Mouse (Mus musculus) stomach, embryonic 16.5 days (tissue): ENCODE measurements around the gene Arhgef3. TPM values are rescaled to one million over a fixed set of nuclear protein-coding genes. Genes with fewer than 3 reads are reported as not detected.

ENCODE experiments used
- ATAC-seq: fragments of 200-750 bp; cut with Nextera tagmentation; 2 replicates; pipeline ENCODE4 v1.8.0; 2017; ENCODE audit warnings: moderate number of reproducible peaks, moderate TSS enrichment; ENCODE audit not compliant: insufficient read depth, low FRiP score
- H3K27ac ChIP-seq: fragments of 300-500 bp; sonication (generic); 2 replicates; pipeline ENCODE4 v1.5.1; 2014; ENCODE audit warnings: low read length
- H3K27me3 ChIP-seq: fragments of 300-500 bp; sonication (generic); 2 replicates; pipeline ENCODE4 v1.6.1; 2014; ENCODE audit warnings: low read length, control low read depth, mixed read lengths; ENCODE audit not compliant: control insufficient read depth, insufficient read depth
- H3K36me3 ChIP-seq: fragments of 300-500 bp; sonication (generic); 2 replicates; pipeline ENCODE4 v1.6.1; 2014; ENCODE audit warnings: low read length; ENCODE audit not compliant: control insufficient read depth, insufficient read depth
- H3K4me1 ChIP-seq: fragments of 300-500 bp; sonication (generic); 2 replicates; pipeline ENCODE4 v1.6.1; 2014; ENCODE audit warnings: low read length, control low read depth, mixed read lengths; ENCODE audit not compliant: control insufficient read depth, insufficient read depth
- H3K4me2 ChIP-seq: fragments of 300-500 bp; sonication (generic); 2 replicates; pipeline ENCODE4 v1.6.1; 2014; ENCODE audit warnings: low read depth, low read length, mixed read lengths
- H3K4me3 ChIP-seq: fragments of 300-500 bp; sonication (generic); replicated peaks from 2 replicates; pipeline ENCODE4 v1.5.1; 2014; ENCODE audit warnings: mild to moderate bottlenecking, low read length
- H3K9ac ChIP-seq: fragments of 300-500 bp; sonication (generic); 2 replicates; pipeline ENCODE4 v1.6.1; 2014; ENCODE audit warnings: low read length
- H3K9me3 ChIP-seq: fragments of 300-500 bp; sonication (generic); replicated peaks from 2 replicates; pipeline ENCODE4 v1.6.1; 2016; ENCODE audit warnings: low read length, control low read depth; ENCODE audit not compliant: control insufficient read depth
- WGBS: fragments of 180-500 bp; shearing (Covaris S2); extraction: QIAGEN DNeasy Blood & Tissue Kit; methylation state at CpG from one replicate; pipeline ENCODE4 v1.1.7; 2014; 5-methylcytosine and 5-hydroxymethylcytosine counted together
- polyA plus RNA-seq: library from polyadenylated mRNA; unstranded; fragments of >200 nt; fragmentation: Nextera tagmentation; extraction: Ambion mirVana; gene quantifications from 2 replicates; pipeline ENCODE4 v1.2.1, GENCODE M21; 2015

Arhgef3 gene
- polyA plus RNA-seq, 1 experiment from 2014 or later, result 20.9 TPM

DNA sequence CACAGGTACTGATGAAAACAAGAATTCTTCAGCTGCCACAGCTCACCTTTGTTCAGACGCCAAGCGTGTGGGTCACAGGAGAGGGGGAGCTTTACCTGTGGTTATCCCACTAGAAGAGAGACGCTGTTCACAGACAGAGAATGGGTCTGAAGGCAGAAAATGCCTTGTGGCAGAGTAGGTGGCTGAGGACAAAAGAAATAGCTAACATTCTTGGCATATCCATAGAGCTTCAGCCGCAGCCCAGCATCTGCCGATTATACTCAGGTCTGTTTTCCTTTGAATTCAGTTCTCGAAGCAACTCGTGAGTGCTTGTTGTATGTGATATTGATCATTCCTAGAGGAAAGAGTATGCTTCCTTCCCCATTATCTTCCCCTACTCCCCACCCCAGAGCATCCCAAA is 204.7 kb downstream of the Arhgef3 start:
- Histone ChIP-seq H3K36me3 (no peaks in the 10 kb centered on the region), H3K4me1 (no peaks in the 10 kb centered on the region), H3K27ac (no peak overlapping the region), H3K27me3 (no peaks in the 10 kb centered on the region), H3K4me3 (no peak overlapping the region), H3K9me3 (no peaks in the 10 kb centered on the region), H3K9ac (no peak overlapping the region), H3K4me2 (no peak overlapping the region)
- WGBS, result 59% methylated on average over 7 of the region's 7 CpGs
- ATAC-seq, result no peak

DNA sequence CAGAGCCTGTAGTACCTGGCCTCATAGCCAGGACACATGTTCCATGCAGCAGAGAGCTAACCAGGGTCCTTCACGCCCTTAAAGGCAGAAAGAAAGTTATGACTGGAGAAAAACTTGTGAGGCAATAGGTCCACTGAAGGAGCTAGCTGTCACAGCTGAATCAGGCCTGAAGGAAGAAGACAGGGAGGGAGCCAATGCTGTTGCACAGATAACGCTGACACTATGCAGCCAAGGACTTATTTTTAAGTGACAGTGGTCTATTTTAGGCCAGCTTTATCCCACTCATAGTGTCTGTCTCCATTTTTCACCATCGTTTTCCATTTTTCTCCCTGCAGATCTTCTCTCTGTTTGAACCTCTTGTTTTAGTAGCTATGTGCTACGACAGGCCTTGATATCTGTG is 207.3 kb downstream of the Arhgef3 start:
- Histone ChIP-seq H3K4me2 (no peak overlapping the region), H3K4me1 (no peaks in the 10 kb centered on the region), H3K36me3 (no peaks in the 10 kb centered on the region), H3K27ac (no peak overlapping the region), H3K4me3 (no peak overlapping the region), H3K27me3 (no peaks in the 10 kb centered on the region), H3K9me3 (no peaks in the 10 kb centered on the region), H3K9ac (no peak overlapping the region)
- WGBS, result 81% methylated on average over 4 of the region's 4 CpGs
- no peak for ATAC-seq

DNA sequence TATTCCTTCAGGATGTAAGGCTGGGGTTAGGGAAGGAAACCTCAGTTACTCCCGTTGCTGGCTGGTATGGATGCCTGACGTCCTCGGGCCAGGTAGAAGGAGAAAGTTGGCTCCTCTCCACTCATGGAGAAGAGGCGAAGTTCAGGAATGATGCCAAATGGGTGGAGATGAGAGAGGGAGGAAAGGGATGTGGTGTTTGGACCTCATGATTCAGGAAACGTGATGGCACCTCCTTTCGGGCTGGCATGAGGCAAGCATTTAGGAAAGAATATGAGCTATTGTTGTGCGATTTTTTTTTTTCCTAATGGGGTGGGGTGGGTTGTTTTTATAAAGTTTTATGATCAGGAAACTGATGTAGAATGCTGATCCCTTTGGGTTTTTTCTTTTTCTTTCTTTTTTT is 210.0 kb downstream of the Arhgef3 start:
- no peak for ATAC-seq
- 65% methylated on average over 7 of the region's 7 CpGs for WGBS
- no peak overlapping the region for H3K9ac ChIP-seq
- H3K36me3 ChIP-seq, result no peaks in the 10 kb centered on the region
- no peaks in the 10 kb centered on the region for H3K27me3 ChIP-seq
- H3K27ac ChIP-seq, result no peak overlapping the region
- no peaks in the 10 kb centered on the region for H3K4me1 ChIP-seq
- H3K9me3 ChIP-seq, result no peaks in the 10 kb centered on the region
- no peak overlapping the region for H3K4me3 ChIP-seq
- no peak overlapping the region for H3K4me2 ChIP-seq

DNA sequence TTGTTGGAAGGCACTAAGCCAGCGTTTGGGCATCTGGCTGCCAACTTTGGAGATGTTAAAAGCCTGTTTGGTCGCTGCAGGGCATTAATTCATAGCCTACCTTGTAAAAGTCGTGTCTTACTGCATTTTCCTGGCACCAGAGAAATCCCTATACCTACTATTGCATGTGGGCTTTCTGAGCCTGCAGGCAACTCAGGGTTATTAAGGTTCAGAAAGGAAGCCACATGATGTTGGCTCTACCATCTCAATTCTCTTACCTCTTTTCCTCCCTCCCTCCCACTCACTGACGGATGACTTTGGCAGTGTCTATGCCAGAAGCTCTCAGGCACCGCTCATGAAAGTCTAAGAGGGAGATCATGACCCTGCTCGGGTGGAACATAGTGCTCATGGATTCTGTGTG is 210.8 kb downstream of the Arhgef3 start:
- H3K4me3 ChIP-seq, result no peak overlapping the region
- no peak overlapping the region for H3K4me2 ChIP-seq
- H3K9me3 ChIP-seq, result no peaks in the 10 kb centered on the region
- 80% methylated on average over 6 of the region's 6 CpGs for WGBS
- no peaks in the 10 kb centered on the region for H3K4me1 ChIP-seq
- no peaks in the 10 kb centered on the region for H3K36me3 ChIP-seq
- H3K27me3 ChIP-seq, result no peaks in the 10 kb centered on the region
- ATAC-seq, result no peak
- no peak overlapping the region for H3K9ac ChIP-seq
- H3K27ac ChIP-seq, result no peak overlapping the region

DNA sequence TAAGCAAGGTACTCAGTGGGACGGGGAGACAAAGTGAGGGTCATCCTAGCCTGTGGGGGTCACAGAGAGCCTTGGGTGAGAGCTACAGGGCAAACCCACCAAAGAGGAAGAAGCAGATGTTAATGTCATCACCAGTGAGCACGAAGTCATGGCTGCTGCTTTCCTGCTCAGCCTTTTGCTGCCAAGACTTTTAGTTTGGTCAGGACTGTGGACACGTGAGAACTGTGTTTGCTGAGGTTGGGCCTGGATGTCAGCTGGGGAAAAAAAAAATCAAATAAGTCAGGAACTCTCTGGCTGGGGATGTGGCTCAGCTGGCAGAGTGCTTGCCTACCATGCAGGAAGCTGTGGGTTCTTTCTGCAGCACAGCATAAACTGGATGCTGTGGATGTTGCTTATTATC is 213.2 kb downstream of the Arhgef3 start:
- ATAC-seq, result no peak
- Histone ChIP-seq H3K27me3 (no peaks in the 10 kb centered on the region), H3K27ac (no peak overlapping the region)

DNA sequence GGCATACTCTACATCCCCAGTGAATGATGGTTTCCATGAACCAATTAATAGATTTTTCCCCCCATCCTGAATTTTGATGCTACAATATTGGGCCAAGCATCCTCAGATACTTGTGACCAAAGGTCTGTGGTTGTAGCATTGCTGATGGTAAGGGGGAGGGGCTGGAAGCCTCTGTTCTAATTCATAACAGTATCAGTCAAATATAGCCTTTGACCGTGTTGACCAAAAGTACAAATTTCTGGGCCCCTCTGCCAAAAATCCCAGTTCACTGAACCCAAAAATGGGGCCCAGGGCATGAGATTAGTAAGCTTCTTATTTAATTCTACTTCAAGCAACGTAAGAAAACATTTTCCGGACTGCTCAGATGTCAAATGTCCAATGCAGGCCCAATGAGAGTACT is 214.3 kb downstream of the Arhgef3 start:
- no peak overlapping the region for H3K4me3 ChIP-seq
- H3K9me3 ChIP-seq, result no peaks in the 10 kb centered on the region
- ATAC-seq, result no peak
- peaks cover 12% of the 10 kb centered on the region for H3K4me1 ChIP-seq
- H3K4me2 ChIP-seq, result no peak overlapping the region
- no peaks in the 10 kb centered on the region for H3K36me3 ChIP-seq
- H3K27ac ChIP-seq, result no peak overlapping the region
- 77% methylated on average over 3 of the region's 3 CpGs for WGBS
- H3K27me3 ChIP-seq, result no peaks in the 10 kb centered on the region
- no peak overlapping the region for H3K9ac ChIP-seq

More for the DNA sequence above, 213.2 kb downstream of the Arhgef3 start:
- no peak overlapping the region for H3K4me3 ChIP-seq
- 42% methylated on average over 3 of the region's 3 CpGs for WGBS
- no peaks in the 10 kb centered on the region for H3K36me3 ChIP-seq
- no peak overlapping the region for H3K9ac ChIP-seq
- no peaks in the 10 kb centered on the region for H3K9me3 ChIP-seq
- H3K4me2 ChIP-seq, result no peak overlapping the region
- peaks cover 12% of the 10 kb centered on the region for H3K4me1 ChIP-seq

DNA sequence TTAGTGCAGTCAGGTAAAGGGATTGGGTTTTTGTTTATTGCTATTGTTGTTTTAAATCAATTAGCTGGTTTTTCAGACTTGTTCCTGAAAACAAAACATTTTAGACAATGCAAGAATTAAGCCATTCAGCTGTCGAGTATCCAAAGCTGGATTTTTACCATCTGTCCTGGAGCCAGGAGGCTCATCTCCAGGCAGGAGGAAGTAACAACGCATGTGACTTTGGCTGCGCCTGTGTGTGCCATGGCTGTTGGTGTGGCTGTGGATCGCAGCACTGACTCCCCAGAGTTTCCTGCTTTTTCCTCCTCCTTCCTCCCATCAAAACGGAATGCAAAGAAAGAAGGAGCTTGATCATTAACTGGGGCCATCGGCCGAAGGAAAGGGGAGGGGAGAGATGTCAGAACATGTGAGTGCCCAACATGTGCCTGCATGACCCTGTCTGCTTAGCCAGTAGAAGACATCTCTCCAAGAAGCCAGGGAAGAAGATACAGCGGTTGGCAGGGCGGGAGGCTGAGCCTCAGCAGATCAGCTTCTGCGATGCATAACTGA is 216.9 kb downstream of the Arhgef3 start:
- H3K9ac ChIP-seq, result no peak overlapping the region
- H3K9me3 ChIP-seq, result no peaks in the 10 kb centered on the region
- no peak for ATAC-seq
- 55% methylated on average over 10 of the region's 10 CpGs for WGBS
- peaks cover 12% of the 10 kb centered on the region for H3K4me1 ChIP-seq
- no peak overlapping the region for H3K27ac ChIP-seq
- H3K4me2 ChIP-seq, result no peak overlapping the region
- H3K27me3 ChIP-seq, result no peaks in the 10 kb centered on the region
- no peak overlapping the region for H3K4me3 ChIP-seq
- H3K36me3 ChIP-seq, result no peaks in the 10 kb centered on the region

DNA sequence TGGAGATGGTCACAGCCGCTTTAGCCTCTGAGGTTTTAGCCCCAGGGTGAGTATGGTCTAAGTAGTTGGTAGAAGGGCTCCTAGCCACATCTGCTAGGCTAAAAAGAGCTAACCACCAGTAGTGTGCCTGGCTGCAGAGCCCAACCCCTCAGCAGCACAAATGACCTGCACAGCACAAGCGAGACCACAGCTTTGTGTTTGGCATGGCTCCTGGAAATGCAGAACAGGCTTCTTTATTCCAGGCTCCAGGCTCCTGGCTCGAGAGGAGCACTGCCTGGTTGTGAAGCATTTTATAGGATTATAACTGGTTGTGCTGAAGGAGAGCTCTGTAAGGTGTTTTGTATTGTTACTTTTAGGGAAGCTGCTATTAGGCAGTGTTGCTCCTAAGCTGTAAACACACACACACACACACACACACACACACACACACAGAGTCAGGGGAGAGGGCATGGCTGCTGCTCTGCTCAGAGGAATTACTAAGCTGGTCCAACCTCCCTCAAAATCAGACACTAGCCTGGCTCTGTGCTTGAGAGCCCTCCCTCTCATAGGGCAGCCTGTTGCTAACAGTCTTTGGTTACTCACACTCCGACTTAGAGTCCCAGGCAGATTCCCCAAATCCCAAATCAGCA is 217.8 kb downstream of the Arhgef3 start:
- H3K4me3 ChIP-seq, result no peak overlapping the region
- H3K27ac ChIP-seq, result no peak overlapping the region
- H3K4me2 ChIP-seq, result no peak overlapping the region
- no peak for ATAC-seq
- H3K4me1 ChIP-seq, result peaks cover 12% of the 10 kb centered on the region
- 48% methylated on average over 4 of the region's 4 CpGs for WGBS
- no peaks in the 10 kb centered on the region for H3K36me3 ChIP-seq
- no peaks in the 10 kb centered on the region for H3K9me3 ChIP-seq
- H3K9ac ChIP-seq, result no peak overlapping the region
- no peaks in the 10 kb centered on the region for H3K27me3 ChIP-seq

DNA sequence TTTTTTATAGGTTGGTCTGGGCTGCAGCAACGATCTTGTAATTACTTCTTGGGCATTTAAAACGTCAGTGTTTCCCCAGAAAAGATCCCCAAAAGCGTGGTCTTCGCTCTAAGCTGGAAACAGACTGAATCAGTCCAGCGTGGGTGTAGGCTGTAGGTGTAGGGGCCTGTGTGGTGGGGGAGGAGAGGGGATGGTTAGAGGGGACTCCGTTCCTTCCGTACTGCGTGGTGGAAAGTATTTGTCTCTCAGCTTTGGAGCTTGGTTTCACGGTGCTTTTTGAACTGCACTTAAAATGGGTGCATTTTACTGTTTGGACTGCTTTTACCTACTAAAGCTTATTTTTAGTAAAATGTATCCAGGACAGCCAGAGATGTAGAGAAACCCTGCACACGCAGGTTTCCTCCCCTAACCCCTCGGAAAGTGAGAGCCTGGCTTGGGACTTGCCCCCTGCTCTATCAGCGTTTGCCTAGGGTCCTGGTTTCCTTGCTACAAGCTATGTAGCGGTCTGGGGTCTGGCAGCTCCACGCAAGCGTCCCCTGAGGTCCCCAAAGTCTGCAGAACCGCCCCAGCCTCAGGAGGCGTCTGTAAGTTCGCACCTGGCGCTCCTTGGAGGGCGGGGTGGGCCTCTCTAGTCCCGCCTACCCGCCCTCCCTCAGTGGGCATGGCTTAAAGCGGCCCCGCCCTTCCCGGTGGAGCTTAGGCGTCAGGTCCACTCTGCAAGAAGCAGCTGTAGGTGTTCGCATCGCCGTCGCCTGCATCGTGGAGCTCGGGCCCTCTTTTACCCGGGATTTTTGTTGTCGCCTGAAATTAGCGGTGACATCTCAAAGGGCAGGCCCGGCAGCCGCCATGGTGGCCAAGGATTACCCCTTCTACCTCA is 220.9 kb downstream of the Arhgef3 start:
- Histone ChIP-seq H3K9ac (peak overlapping the region; percentile 73), H3K27me3 (no peaks in the 10 kb centered on the region), H3K4me1 (peaks cover 17% of the 10 kb centered on the region), H3K27ac (no peak overlapping the region), H3K36me3 (no peaks in the 10 kb centered on the region), H3K4me2 (peak overlapping the region; percentile 87), H3K4me3 (peak overlapping the region; percentile 61), H3K9me3 (no peaks in the 10 kb centered on the region)
- WGBS, result 3% methylated on average over 37 of the region's 37 CpGs
- ATAC-seq, result peak; percentile 96
